Mouse (Mus musculus): Measurements from ENCODE around the gene Mprip. TPM values are rescaled to one million over a fixed set of nuclear protein-coding genes. Genes with fewer than 3 reads are reported as not detected.

Mprip gene
- total RNA-seq, 2 experiments from 2014 or later = 297 to 299 TPM

- intact Hi-C loops (cut with DNase I) = no loop called here
- Histone ChIP-seq H3K27ac (peak overlapping the region; percentile 100), H3K4me3 (peak overlapping the region; percentile 86)
- no peak; the same call in 1 of the 2 replicates for TF ChIP-seq CTCF (IDR thresholded peaks at IDR 0.05)
- no peak for DNase-seq (ENCODE audit: extremely low spot score in 1 of 2, low spot score in 2 of 2)
Observed at GRCm38 (mm10) chr11:59810480-59811158, 149.5 kb downstream of the Mprip start.

- H3K4me3 ChIP-seq = no peak overlapping the region
- intact Hi-C loops (cut with DNase I) = no loop called here
- no peak for TF ChIP-seq CTCF (IDR thresholded peaks at IDR 0.05)
- DNase-seq (ENCODE audit: extremely low spot score in 1 of 2, low spot score in 2 of 2) = no peak
- H3K27ac ChIP-seq = peak overlapping the region; percentile 29; the same call in 1 of the 2 replicates
Observed at GRCm38 (mm10) chr11:59811211-59811610, 150.1 kb downstream of the Mprip start.

GRCm38 (mm10) chr11:59813276-59813675 is 152.2 kb downstream of the Mprip start:
- Histone ChIP-seq H3K27ac (no peak overlapping the region), H3K4me3 (no peak overlapping the region)
- no peak for DNase-seq (ENCODE audit: extremely low spot score in 1 of 2, low spot score in 2 of 2)
- intact Hi-C loops (cut with DNase I) = no loop called here
- TF ChIP-seq CTCF (IDR thresholded peaks at IDR 0.05) = no peak

GRCm38 (mm10) chr11:59814311-59814710 is 153.2 kb downstream of the Mprip start:
- intact Hi-C loops (cut with DNase I) = no loop called here
- Histone ChIP-seq H3K27ac (no peak overlapping the region), H3K4me3 (no peak overlapping the region)
- no peak for DNase-seq (ENCODE audit: extremely low spot score in 1 of 2, low spot score in 2 of 2)
- no peak for TF ChIP-seq CTCF (IDR thresholded peaks at IDR 0.05)

- TF ChIP-seq CTCF (IDR thresholded peaks at IDR 0.05) = no peak
- Histone ChIP-seq H3K27ac (no peak overlapping the region), H3K4me3 (no peak overlapping the region)
- DNase-seq (ENCODE audit: extremely low spot score in 1 of 2, low spot score in 2 of 2) = no peak
- intact Hi-C loops (cut with DNase I) = no loop called here
Observed at GRCm38 (mm10) chr11:59814936-59815335, 153.8 kb downstream of the Mprip start.

GRCm38 (mm10) chr11:59815482-59816065 is 154.5 kb downstream of the Mprip start:
- Histone ChIP-seq H3K4me3 (no peak overlapping the region), H3K27ac (no peak overlapping the region)
- intact Hi-C loops (cut with DNase I) = no loop called here
- TF ChIP-seq CTCF (IDR thresholded peaks at IDR 0.05) = peak; percentile 2
- no peak for DNase-seq (ENCODE audit: extremely low spot score in 1 of 2, low spot score in 2 of 2)

GRCm38 (mm10) chr11:59817916-59818315 is 156.8 kb downstream of the Mprip start:
- no peak for TF ChIP-seq CTCF (IDR thresholded peaks at IDR 0.05)
- no peak for DNase-seq (ENCODE audit: extremely low spot score in 1 of 2, low spot score in 2 of 2)
- Histone ChIP-seq H3K4me3 (no peak overlapping the region), H3K27ac (no peak overlapping the region)
- intact Hi-C loops (cut with DNase I) = no loop called here

- intact Hi-C loops (cut with DNase I) = no loop called here
- no peak overlapping the region; the same call in 1 of the 2 replicates for H3K27ac ChIP-seq
- no peak for DNase-seq (ENCODE audit: extremely low spot score in 1 of 2, low spot score in 2 of 2)
- no peak overlapping the region for H3K4me3 ChIP-seq
- no peak for TF ChIP-seq CTCF (IDR thresholded peaks at IDR 0.05)
Observed at GRCm38 (mm10) chr11:59821625-59822024, 160.5 kb downstream of the Mprip start.

Other genes starting within 250 kb of the Mprip start
- 10 to 100 TPM; 27.3 to 27.4 TPM for gene Jmjd4, start 211.3 kb upstream of the Mprip start, total RNA-seq (2021)
- 100 to 1,000 TPM; 379 to 395 TPM for gene Snap47, start 210.1 kb upstream of the Mprip start, total RNA-seq (2021)
- gene Zfp867, start 188.8 kb upstream of the Mprip start, total RNA-seq (2021) = 1 to 10 TPM; 3.3 to 4.8 TPM
- gene Zkscan17, start 134.6 kb upstream of the Mprip start, total RNA-seq (2021) = 10 to 100 TPM in 1 of 2 experiments, 1 to 10 TPM in 1; 8.2 to 11.7 TPM
- under 1 TPM; 0.72 to 0.88 TPM for gene Nlrp3, start 119.7 kb upstream of the Mprip start, total RNA-seq (2021)
- gene Olfr222, start 85.1 kb upstream of the Mprip start, total RNA-seq (2021) = not detected
- gene Olfr223, start 68.0 kb upstream of the Mprip start, total RNA-seq (2021) = not detected
- 1 to 10 TPM in 1 of 2 experiments, under 1 TPM in 1; 0.75 to 1.3 TPM for gene Pld6, start 126.3 kb downstream of the Mprip start, total RNA-seq (2021)
- gene Flcn, start 148.7 kb downstream of the Mprip start, total RNA-seq (2021) = 10 to 100 TPM; 45.8 to 49.1 TPM
- gene Nt5m, start 178.1 kb downstream of the Mprip start, total RNA-seq (2021) = 10 to 100 TPM; 49.5 to 51.1 TPM
- 10 to 100 TPM; 68.7 to 69.1 TPM for gene Cops3, start 178.5 kb downstream of the Mprip start, total RNA-seq (2021)

Measured in left cerebral cortex, adult 2 months (tissue).